Mouse (Mus musculus): ENCODE measurements around the gene Arl6.

Gene Arl6

GRCm38 (mm10) chr16:59639102-59639691, at the start of gene Arl6:
Gene Arl6 (minus strand): TSS chr16:59639391.
- DNase-seq (ENCODE audit: low spot score in 2 of 2), result peak; percentile 88 to 91

DNA sequence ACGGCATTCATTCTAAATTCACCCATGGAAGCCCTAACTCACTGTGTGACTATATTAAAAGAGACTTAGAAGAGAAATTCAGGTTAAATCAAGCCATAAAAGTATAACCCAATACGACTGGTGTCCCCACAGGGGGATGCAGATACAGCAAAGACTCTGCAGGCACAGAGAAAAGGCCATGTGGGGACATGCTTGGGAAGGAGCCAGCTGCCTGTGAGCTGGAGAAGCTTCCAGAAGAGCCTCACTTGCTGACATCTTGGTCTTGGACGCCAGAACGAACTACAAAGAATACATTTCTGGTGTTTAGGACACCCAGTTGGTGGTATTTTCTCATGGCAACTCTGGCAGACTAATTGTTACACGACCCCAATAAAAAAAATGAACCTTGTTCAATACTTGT, 45.9 kb upstream of the Arl6 start:
- DNase-seq (ENCODE audit: low spot score in 2 of 2), result no peak

DNA sequence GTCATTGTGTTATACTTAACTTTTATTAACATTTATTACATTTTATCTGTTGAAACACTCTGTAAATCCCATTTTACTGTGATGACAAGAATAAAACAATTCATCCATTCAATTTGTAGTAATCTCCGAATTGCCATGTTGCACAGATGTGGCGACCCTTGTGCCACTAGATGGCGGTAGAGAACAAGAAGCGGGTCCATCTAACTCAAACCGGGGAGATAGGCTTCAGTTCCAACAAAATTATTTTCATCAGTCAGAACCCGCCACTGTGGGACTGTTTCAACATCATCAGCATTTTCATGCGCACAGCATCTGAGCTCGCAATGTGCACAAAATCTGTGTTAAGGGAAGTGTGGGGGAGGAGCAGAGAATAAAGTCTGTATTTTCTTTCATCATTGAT, 44.2 kb upstream of the Arl6 start:
- peak; percentile 58 to 71 for DNase-seq (ENCODE audit: low spot score in 2 of 2)

- DNase-seq (ENCODE audit: low spot score in 2 of 2), result no peak
Observed at GRCm38 (mm10) chr16:59682216-59682891, 43.2 kb upstream of the Arl6 start.

DNA sequence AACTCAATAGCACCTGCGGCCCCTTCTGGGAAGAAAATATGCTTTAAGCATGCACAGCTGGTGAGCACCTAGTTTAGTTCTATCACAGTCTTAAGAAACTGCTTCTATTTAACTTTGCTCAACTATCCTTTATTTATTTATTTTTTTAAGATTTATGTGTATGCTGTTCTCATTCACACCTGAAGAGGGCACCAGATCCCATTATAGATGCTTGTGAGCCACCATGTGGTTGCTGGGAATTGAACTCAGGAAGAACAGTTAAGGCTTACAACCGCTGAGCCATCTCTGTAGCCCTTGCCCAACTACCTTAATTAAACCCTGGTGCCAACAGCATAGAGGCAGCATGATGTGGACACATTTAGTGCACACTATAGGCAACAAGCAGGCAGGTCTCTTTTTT, 27.7 kb upstream of the Arl6 start:
- no peak for DNase-seq (ENCODE audit: low spot score in 2 of 2)

DNA sequence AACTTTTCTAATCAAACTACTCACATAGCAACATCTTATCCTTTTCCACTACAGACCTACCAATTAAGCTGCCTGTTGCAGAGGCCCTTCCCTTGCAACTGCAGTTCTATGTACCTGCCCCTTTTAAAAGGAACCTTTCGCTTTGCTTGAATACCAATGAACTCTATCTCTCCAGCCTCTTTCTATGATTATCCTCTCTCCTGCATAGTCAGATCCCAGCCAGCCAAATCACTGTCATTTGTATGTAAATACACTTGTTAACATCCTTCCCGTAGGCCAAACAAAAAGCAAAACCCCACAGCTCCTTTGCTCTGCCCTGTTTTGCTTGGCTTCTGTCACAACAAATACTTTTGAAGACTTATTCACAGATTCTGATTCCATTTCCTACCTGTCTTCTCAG, 4.6 kb upstream of the Arl6 start:
- no peak for DNase-seq (ENCODE audit: low spot score in 2 of 2)

DNA sequence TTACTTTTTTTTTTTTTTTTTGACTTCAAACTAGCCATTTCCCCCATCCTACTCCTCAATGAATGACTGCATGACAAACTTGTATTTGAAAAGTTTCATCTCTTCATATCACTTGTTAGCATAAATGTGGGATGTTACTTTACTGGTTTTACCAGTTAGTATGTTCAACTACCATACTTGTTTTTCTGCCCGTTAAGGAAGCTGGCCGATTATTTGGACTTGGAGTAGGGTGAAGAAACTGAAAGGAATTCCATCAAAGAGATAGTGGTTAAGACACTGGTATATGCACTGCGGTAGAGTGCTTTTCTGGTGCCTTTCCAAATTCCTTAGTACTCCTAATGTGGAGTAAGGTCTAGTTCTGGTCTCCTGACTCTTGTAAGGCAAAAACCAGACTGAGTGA, 794 bp upstream of the Arl6 start:
- DNase-seq (ENCODE audit: low spot score in 2 of 2), result no peak

DNA sequence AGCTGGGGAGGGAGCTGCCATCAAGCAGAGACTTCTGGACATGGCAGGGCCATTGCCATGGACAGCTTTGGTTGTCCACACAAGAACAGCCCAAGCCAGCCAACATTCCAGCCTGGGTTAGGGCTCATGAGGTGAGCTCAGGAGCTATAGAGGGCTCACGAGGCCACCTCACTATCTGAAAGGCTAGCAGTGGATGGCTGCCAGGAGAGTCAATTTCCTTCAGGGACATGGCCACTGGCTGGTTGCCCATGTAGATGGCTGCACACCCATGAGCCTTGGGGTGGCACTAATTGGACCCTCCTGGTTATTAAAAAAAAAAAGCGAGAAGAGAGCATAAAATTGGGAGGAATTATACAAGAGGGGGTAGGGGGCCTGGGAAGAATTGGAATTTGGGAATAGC, 4.6 kb downstream of the Arl6 start:
- DNase-seq (ENCODE audit: low spot score in 2 of 2), result no peak

DNA sequence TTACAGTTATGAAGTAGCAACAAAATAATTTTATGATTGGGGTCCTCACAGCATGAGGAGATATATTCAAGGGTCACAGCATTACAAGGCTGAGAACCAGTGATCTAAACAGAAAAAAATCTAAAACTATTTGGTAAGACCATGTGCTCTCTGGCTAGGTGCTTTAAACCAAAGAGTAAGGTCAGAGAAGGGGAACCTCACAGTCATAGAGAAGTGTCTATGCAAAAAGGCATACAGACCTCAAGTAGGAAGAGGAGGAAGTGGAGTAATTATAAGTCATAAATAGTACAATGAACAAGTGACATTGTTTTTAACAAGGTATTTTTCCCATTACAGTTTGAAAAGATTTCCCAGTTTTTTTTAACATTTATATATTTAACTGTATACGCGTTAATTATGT, 17.6 kb downstream of the Arl6 start:
- no peak for DNase-seq (ENCODE audit: low spot score in 2 of 2)

- no peak for DNase-seq (ENCODE audit: low spot score in 2 of 2)
Observed at GRCm38 (mm10) chr16:59617167-59617566, 22.0 kb downstream of the Arl6 start.

- no peak for DNase-seq (ENCODE audit: low spot score in 2 of 2)
Observed at GRCm38 (mm10) chr16:59615675-59616074, 23.5 kb downstream of the Arl6 start.

- no peak for DNase-seq (ENCODE audit: low spot score in 2 of 2)
Observed at GRCm38 (mm10) chr16:59610750-59611149, 28.4 kb downstream of the Arl6 start.

DNA sequence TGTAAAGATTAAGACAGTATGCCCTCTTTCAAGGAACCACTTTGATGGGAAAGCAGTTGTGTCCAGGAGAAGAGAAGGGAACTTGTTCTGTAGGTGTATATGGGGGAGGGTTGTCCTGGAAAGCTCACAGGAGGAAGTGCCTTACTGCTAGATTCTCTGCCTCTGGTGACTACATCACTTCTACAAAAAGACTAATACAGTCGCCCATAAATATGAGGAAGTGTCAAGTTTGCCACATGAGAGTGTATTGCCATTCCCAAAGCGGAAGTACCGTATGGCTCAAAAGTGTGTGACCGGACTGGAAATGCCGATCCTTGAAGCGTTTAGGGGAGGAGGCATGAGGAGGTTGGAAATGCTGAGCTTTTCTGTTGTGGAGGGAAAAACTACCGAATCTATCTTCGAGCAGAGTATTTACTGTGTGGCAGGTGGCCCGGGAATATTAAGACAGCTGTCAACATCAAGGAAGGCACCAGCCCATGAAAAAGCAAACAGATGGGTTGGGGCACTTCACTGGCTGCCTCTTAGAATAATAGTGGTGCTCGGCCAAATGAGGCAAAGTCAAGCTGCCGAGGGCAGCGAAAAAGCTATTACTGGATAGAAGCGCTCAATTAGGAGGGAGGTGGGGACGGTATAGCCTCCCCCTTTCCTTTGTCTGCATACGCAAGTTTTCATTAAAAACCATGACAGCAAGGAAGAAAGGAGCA, 35.0 kb downstream of the Arl6 start:
- no peak for DNase-seq (ENCODE audit: low spot score in 2 of 2)

GRCm38 (mm10) chr16:59600311-59601251, 38.6 kb downstream of the Arl6 start, which contains the start of gene Crybg3:
Gene Crybg3 (minus strand): TSS chr16:59600979.
- DNase-seq (ENCODE audit: low spot score in 2 of 2), result peak; percentile 20 to 28

GRCm38 (mm10) chr16:59599411-59600265, 39.6 kb downstream of the Arl6 start:
- no peak for DNase-seq (ENCODE audit: low spot score in 2 of 2)

GRCm38 (mm10) chr16:59598997-59599396, 40.2 kb downstream of the Arl6 start:
- DNase-seq (ENCODE audit: low spot score in 2 of 2), result no peak

DNA sequence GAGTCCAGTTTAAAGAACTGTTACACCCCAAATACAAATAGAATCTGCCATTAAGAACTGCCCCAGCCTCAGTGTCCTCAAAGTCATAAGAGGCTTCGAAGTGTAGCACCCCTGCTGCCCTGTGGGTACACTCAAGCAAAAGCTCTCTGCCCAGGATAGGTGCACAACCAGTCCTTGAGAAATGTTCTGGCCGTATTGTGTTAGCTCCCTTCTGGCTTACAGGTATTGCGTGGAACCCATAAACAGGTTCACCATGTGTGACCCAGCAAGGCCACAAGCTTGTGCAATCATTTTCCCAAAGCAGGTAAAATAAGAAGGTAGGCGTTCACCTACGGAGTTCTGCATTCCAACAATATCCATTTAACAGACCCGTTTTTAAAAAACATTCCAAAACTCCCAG, 41.9 kb downstream of the Arl6 start:
- no peak for DNase-seq (ENCODE audit: low spot score in 2 of 2)

DNA sequence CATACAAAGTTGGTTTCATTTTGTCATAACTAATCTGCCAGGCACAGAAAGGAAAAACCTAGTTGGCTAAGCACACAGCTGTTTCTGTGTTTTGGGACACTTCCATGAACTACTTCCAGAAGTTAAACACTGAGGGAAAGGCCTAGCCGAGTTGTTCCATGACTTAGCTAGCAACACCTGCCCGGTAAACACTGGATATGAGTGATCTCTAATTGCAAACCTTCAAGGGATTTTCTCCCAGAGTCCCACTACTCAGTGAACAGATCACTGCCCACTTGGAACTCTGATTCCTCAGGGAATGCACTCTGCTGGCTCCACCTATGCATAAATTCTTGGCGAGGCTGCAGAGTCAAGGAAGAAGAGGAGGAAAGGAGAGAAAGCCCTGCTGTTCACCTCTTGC, 44.5 kb downstream of the Arl6 start:
- no peak for DNase-seq (ENCODE audit: low spot score in 2 of 2)

- DNase-seq (ENCODE audit: low spot score in 2 of 2), result no peak
Observed at GRCm38 (mm10) chr16:59590790-59591189, 48.4 kb downstream of the Arl6 start.

DNA sequence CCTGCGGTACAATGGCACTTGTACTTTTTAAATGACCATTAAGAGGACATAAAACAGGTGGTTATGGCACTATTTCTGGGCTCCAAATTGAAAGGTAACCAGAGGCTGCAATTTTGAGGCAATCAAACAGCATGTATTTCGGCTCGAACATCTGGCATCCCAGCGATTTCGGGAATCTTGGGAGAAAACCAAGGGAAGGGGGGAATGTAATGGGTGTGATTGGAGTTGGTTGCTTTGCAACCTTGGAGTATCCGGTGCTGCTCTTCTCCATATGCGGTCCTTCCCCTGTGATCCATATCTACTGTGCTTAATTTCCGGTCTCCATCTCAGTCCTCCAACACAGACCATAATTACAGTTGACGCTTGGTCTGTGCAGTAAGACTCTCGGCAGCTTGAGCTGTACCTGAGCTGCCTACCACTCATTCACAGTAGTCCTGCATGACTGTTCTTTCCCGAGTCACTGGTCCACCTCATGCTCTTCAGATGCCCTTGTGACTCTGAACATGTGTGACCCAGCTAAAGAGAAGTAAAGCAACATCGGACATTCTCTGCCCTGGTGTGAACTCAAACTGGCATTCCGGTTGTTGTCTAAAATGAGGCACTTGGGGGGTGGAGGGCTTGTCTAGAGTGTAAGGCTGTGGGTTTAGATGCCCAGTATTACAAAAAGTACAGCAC, 50.7 kb downstream of the Arl6 start:
- no peak for DNase-seq (ENCODE audit: low spot score in 2 of 2)
